Mouse (Mus musculus) limb, embryonic 13.5 days (tissue): ENCODE data around the gene Stx6. TPM values are rescaled to one million over a fixed set of nuclear protein-coding genes. Genes with fewer than 3 reads are reported as not detected.
"Not testable (repeated sequence)": the region's sequence is repeated elsewhere in the genome, so short reads cannot be mapped to it uniquely, and the experiment has no call there.

Experiments
- ATAC-seq: fragments of 200-750 bp; cut with Nextera tagmentation; 2 replicates; pipeline ENCODE4 v1.8.0; 2017; ENCODE audit warnings: low read depth, moderate number of reproducible peaks, moderate TSS enrichment; ENCODE audit not compliant: low FRiP score
- H3K27ac ChIP-seq: fragments of 300-500 bp; sonication (generic); 2 replicates; pipeline ENCODE4 v1.5.1; 2015; ENCODE audit warnings: inconsistent platforms, mild to moderate bottlenecking, moderate library complexity
- H3K27me3 ChIP-seq: fragments of 300-500 bp; sonication (generic); 2 replicates; pipeline ENCODE4 v1.6.1; 2015; ENCODE audit warnings: mild to moderate bottlenecking, inconsistent platforms
- H3K36me3 ChIP-seq: fragments of 300-500 bp; sonication (generic); 2 replicates; pipeline ENCODE4 v1.6.1; 2015; ENCODE audit warnings: inconsistent platforms, mild to moderate bottlenecking, moderate library complexity
- H3K4me1 ChIP-seq: fragments of 300-500 bp; sonication (generic); 2 replicates; pipeline ENCODE4 v1.6.1; 2015; ENCODE audit warnings: inconsistent platforms
- H3K4me2 ChIP-seq: fragments of 300-500 bp; sonication (generic); replicated peaks from 2 replicates; pipeline ENCODE4 v1.6.1; 2015; ENCODE audit warnings: inconsistent platforms, mild to moderate bottlenecking, moderate library complexity
- H3K4me3 ChIP-seq: fragments of 300-500 bp; sonication (generic); 2 replicates; pipeline ENCODE4 v1.5.1; 2015; ENCODE audit warnings: moderate library complexity, mild to moderate bottlenecking, inconsistent platforms
- H3K9ac ChIP-seq: fragments of 300-500 bp; sonication (generic); 2 replicates; pipeline ENCODE4 v1.6.1; 2015; ENCODE audit warnings: mild to moderate bottlenecking, inconsistent platforms
- H3K9me3 ChIP-seq: fragments of 300-500 bp; sonication (generic); 2 replicates; pipeline ENCODE4 v1.6.1; 2016; ENCODE audit warnings: inconsistent platforms
- WGBS: fragments of 180-500 bp; shearing (Covaris S2); methylation state at CpG from one replicate; pipeline ENCODE4 v1.1.7; 2015; 5-methylcytosine and 5-hydroxymethylcytosine counted together
- polyA plus RNA-seq: library from polyadenylated mRNA; unstranded; fragments of >200 nt; fragmentation: Nextera tagmentation; extraction: Ambion mirVana; gene quantifications from 2 replicates; pipeline ENCODE4 v1.2.1, GENCODE M21; 2015

The Stx6 gene
- polyA plus RNA-seq, 1 experiment from 2014 or later = 98.1 TPM

- H3K27ac ChIP-seq = no peak overlapping the region
- H3K27me3 ChIP-seq = no peaks in the 10 kb centered on the region
- peaks cover 18% of the 10 kb centered on the region for H3K36me3 ChIP-seq
- WGBS = 91% methylated on average over 3 of the region's 3 CpGs
- no peaks in the 10 kb centered on the region for H3K4me1 ChIP-seq
- no peaks in the 10 kb centered on the region for H3K9me3 ChIP-seq
- ATAC-seq = no peak
- H3K9ac ChIP-seq = no peak overlapping the region
- H3K4me3 ChIP-seq = no peak overlapping the region
- H3K4me2 ChIP-seq = no peak overlapping the region
Measured at GRCm38 (mm10) chr1:155172895-155173643, 14.6 kb downstream of the Stx6 start.

DNA sequence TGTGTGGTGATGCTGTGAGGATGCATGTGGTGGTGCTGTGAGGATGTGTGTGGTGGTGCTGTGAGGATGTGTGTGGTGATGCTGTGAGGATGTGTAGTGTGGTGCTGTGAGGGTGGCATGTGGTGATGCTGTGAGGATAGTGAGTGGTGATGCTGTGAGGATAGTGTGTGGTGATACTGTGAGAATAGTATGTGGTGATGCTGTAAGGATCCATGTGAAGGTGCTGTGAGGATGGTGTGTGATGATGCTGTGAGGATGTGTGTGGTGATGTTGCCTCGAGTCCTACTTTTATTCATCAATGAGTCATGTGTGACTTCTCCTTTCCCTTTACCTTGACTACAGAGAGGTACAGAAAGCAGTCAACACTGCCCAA, 15.1 kb downstream of the Stx6 start:
- not testable (repeated sequence) for H3K4me1 ChIP-seq, H3K4me2 ChIP-seq
- WGBS = 69% methylated on average over 1 of the region's 1 CpGs

DNA sequence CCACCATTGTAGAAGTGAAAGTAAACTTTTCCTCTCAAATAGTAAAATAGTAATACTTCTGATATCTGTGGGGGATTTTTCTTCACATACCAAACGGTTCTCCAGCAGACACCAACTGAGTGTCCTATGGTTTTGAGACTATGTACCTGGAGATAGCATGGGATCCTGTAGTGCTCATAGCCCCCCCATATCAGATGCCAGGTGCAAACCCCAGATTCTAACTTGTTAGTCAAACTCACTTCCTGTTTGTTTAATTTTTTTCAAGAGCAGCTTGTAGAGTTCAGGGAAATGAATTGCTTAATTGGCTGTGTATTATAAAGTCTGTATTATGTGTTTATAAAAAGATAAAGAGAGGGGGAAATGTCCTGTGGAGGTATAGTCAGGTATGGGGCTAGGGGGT, 15.9 kb downstream of the Stx6 start:
- H3K27ac ChIP-seq = no peak overlapping the region
- WGBS = 83% methylated on average over 1 of the region's 1 CpGs
- H3K9ac ChIP-seq = no peak overlapping the region
- H3K27me3 ChIP-seq = no peaks in the 10 kb centered on the region
- no peak overlapping the region for H3K4me3 ChIP-seq
- H3K4me2 ChIP-seq = no peak overlapping the region
- H3K36me3 ChIP-seq = peaks cover 32% of the 10 kb centered on the region
- H3K4me1 ChIP-seq = no peaks in the 10 kb centered on the region
- H3K9me3 ChIP-seq = no peaks in the 10 kb centered on the region
- ATAC-seq = no peak

More for the DNA sequence above, 15.1 kb downstream of the Stx6 start:
- ATAC-seq, H3K4me3 ChIP-seq, H3K27me3 ChIP-seq, H3K9me3 ChIP-seq, H3K9ac ChIP-seq, H3K27ac ChIP-seq: not testable (repeated sequence)
- peaks cover 24% of the 10 kb centered on the region for H3K36me3 ChIP-seq

- Histone ChIP-seq H3K4me2 (no peak overlapping the region), H3K36me3 (peaks cover 52% of the 10 kb centered on the region), H3K9ac (no peak overlapping the region), H3K27ac (no peak overlapping the region), H3K4me3 (no peak overlapping the region), H3K9me3 (no peaks in the 10 kb centered on the region), H3K4me1 (no peaks in the 10 kb centered on the region), H3K27me3 (no peaks in the 10 kb centered on the region)
- WGBS = 77% methylated on average over 2 of the region's 2 CpGs
- ATAC-seq = no peak
Measured at GRCm38 (mm10) chr1:155178192-155178924, 19.8 kb downstream of the Stx6 start.

DNA sequence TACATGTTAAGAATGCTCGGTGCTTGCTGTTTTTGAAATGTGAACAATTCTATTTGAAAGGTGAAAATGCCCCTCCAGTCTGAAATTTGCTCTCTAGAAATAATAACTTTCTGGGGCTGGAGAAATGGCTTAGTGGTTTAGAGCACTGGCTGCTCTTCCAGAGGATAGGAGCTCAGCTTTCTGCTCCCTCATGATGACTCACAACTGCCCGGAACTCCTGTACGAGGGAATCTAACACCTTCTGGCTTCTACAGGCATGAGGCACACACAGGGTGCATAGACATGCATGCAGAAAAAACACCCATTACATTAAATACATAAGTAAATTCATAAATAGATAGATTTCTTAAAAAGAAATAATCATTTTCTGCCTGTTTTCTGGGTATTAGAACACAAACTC, 25.7 kb downstream of the Stx6 start:
- ATAC-seq = no peak
- Histone ChIP-seq H3K27me3 (no peaks in the 10 kb centered on the region), H3K4me1 (peaks cover 3% of the 10 kb centered on the region; the same call in 1 of the 2 replicates), H3K9me3 (no peaks in the 10 kb centered on the region), H3K4me2 (no peak overlapping the region), H3K4me3 (no peak overlapping the region), H3K9ac (no peak overlapping the region), H3K36me3 (peaks cover 49% of the 10 kb centered on the region), H3K27ac (no peak overlapping the region)
- 77% methylated on average over 3 of the region's 3 CpGs for WGBS

GRCm38 (mm10) chr1:155188656-155189055, 30.1 kb downstream of the Stx6 start:
- Histone ChIP-seq H3K9me3 (no peaks in the 10 kb centered on the region), H3K27me3 (no peaks in the 10 kb centered on the region), H3K4me1 (peaks cover 13% of the 10 kb centered on the region), H3K27ac (no peak overlapping the region), H3K4me2 (no peak overlapping the region), H3K4me3 (no peak overlapping the region), H3K9ac (no peak overlapping the region), H3K36me3 (peaks cover 59% of the 10 kb centered on the region)
- 89% methylated on average over 4 of the region's 4 CpGs for WGBS
- ATAC-seq = no peak

GRCm38 (mm10) chr1:155191219-155191618, 32.7 kb downstream of the Stx6 start:
- WGBS = 89% methylated on average over 8 of the region's 8 CpGs
- peaks cover 76% of the 10 kb centered on the region for H3K36me3 ChIP-seq
- no peak for ATAC-seq

DNA sequence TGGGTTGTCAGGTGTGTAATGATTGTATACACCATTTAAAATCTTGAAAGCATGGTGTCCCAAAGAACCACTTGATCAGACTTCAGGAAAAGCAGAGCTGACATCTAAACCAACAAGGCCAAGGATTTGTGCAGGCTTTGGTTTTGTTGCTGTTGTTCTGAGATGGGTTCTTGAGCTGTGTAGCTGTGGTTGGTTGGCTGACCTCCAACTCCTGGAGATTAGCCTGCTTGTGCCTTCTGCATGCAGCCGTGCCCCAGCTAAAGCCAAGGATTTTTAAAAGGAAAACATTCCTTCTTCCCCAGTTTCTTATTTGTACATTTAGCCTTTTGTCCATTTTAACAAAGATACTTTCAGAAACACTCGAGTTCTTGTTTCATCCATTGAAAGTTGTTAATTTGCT, 33.2 kb downstream of the Stx6 start:
- Histone ChIP-seq H3K27ac (no peak overlapping the region), H3K27me3 (no peaks in the 10 kb centered on the region), H3K4me3 (no peak overlapping the region), H3K36me3 (peaks cover 77% of the 10 kb centered on the region), H3K9me3 (no peaks in the 10 kb centered on the region), H3K4me1 (peaks cover 10% of the 10 kb centered on the region; the same call in 1 of the 2 replicates), H3K4me2 (no peak overlapping the region), H3K9ac (no peak overlapping the region)
- ATAC-seq = no peak
- WGBS = 78% methylated on average over 2 of the region's 2 CpGs

More at GRCm38 (mm10) chr1:155191219-155191618, 32.7 kb downstream of the Stx6 start:
- H3K4me3 ChIP-seq = no peak overlapping the region
- no peaks in the 10 kb centered on the region for H3K27me3 ChIP-seq
- H3K9me3 ChIP-seq = no peaks in the 10 kb centered on the region
- H3K4me2 ChIP-seq = no peak overlapping the region
- no peak overlapping the region for H3K9ac ChIP-seq
- H3K27ac ChIP-seq = no peak overlapping the region
- H3K4me1 ChIP-seq = peaks cover 13% of the 10 kb centered on the region

DNA sequence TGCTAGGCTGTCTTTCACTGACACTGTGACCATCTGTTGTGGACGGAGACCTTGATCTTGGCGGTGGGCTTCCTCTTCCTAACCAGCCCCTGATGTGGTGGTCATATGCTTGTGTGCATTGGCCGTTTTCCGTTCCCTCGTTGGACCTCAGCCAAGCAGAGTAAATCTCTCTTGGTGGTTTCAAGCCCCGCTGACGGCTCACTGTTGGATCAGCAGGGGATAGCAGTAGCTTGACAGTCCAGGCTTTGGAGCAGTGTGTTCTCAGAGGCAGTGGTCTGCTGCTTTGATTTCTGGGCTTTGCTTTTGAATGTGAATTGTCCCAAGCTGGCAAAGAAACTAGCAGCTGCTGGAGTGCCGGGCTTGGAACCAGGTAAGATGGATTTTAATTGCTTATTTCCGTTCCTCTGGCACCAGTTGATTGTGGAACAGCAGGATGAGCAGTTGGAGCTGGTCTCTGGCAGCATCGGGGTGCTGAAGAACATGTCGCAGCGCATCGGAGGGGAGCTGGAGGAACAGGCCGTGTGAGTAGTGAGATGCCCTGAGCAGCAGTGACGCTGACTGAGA, 34.4 kb downstream of the Stx6 start:
- WGBS = 65% methylated on average over 15 of the region's 15 CpGs
- no peak overlapping the region for H3K9ac ChIP-seq
- no peak overlapping the region for H3K4me2 ChIP-seq
- ATAC-seq = no peak
- no peaks in the 10 kb centered on the region for H3K27me3 ChIP-seq
- no peak overlapping the region for H3K27ac ChIP-seq
- H3K4me3 ChIP-seq = no peak overlapping the region
- no peaks in the 10 kb centered on the region for H3K9me3 ChIP-seq
- peaks cover 80% of the 10 kb centered on the region for H3K36me3 ChIP-seq
- H3K4me1 ChIP-seq = peaks cover 10% of the 10 kb centered on the region; the same call in 1 of the 2 replicates

DNA sequence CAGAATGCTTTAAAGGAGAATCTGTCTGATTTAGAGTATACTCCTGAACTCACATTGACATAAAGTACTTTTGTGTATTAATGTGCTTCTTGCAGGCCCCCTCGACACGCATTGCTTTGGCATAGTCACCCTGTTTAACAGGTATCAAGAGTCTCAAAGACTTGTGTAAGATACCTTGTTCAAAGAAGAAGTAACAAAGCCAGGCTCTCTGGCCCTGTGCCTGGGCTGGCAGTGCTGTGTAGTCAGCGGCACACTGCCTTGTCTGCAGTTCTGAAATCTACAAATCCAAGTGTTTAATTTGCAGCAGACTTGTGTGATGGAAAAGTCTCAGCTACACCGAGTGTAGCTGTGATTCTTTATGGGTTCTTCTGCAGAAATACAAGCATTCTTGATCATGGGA, 38.2 kb downstream of the Stx6 start:
- Histone ChIP-seq H3K27me3 (no peaks in the 10 kb centered on the region), H3K9me3 (no peaks in the 10 kb centered on the region), H3K4me1 (peaks cover 13% of the 10 kb centered on the region), H3K27ac (no peak overlapping the region), H3K36me3 (peaks cover 74% of the 10 kb centered on the region), H3K4me2 (no peak overlapping the region), H3K4me3 (no peak overlapping the region), H3K9ac (no peak overlapping the region)
- 78% methylated on average over 4 of the region's 4 CpGs for WGBS
- ATAC-seq = no peak

GRCm38 (mm10) chr1:155199522-155199921, 41.0 kb downstream of the Stx6 start:
- 88% methylated on average over 6 of the region's 6 CpGs for WGBS
- Histone ChIP-seq H3K27me3 (no peaks in the 10 kb centered on the region), H3K9me3 (no peaks in the 10 kb centered on the region), H3K4me1 (peaks cover 24% of the 10 kb centered on the region), H3K4me3 (no peak overlapping the region), H3K27ac (no peak overlapping the region), H3K4me2 (no peak overlapping the region), H3K36me3 (peaks cover 74% of the 10 kb centered on the region), H3K9ac (no peak overlapping the region)
- ATAC-seq = no peak

GRCm38 (mm10) chr1:155200967-155201366, 42.5 kb downstream of the Stx6 start:
- Histone ChIP-seq H3K4me1 (peaks cover 38% of the 10 kb centered on the region), H3K27me3 (no peaks in the 10 kb centered on the region), H3K9ac (no peak overlapping the region), H3K4me3 (no peak overlapping the region), H3K4me2 (no peak overlapping the region), H3K9me3 (no peaks in the 10 kb centered on the region), H3K27ac (no peak overlapping the region), H3K36me3 (peaks cover 60% of the 10 kb centered on the region)
- ATAC-seq = no peak
- WGBS = 49% methylated on average over 2 of the region's 2 CpGs
